Mouse (Mus musculus) olfactory bulb, adult 2 months (tissue): ENCODE results near the gene Smim4.

Source experiments
- CTCF ChIP-seq: fragments of 200-500 bp; IDR thresholded peaks from 2 replicates; pipeline ENCODE4 v1.5.1; 2012; ENCODE audit warnings: low read depth, mild to moderate bottlenecking, low read length, moderate library complexity; ENCODE audit not compliant: insufficient read depth
- POLR2A ChIP-seq: fragments of 200-500 bp; IDR thresholded peaks from 2 replicates; pipeline ENCODE4 v1.6.1; 2012; ENCODE audit warnings: mild to moderate bottlenecking, low read depth, low read length, moderate library complexity; ENCODE audit not compliant: insufficient read depth

DNA sequence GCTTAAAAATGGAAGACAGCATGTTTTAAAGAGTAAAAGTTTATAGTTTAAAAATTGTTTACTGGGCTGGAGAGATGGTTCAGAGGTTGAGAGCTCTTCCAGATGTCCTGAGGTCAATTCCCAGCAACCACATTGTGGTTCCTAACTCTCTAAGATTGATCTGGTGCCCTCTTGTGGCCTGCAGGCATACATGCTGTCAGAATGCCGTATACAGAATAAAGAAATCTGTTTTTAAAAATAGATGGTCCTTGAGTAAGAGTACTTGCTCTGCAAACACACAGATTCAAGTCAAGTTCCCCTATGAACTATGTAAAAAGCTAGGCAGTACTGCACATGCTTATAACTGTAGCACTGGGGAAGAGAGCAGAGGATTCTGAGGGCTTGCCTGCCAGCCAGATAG, 66.5 kb downstream of the Smim4 start:
- TF ChIP-seq POLR2A (no peak), CTCF (no peak)
